ENCODE assay signal across 12 mouse cellular contexts in the genomic region with DNA sequence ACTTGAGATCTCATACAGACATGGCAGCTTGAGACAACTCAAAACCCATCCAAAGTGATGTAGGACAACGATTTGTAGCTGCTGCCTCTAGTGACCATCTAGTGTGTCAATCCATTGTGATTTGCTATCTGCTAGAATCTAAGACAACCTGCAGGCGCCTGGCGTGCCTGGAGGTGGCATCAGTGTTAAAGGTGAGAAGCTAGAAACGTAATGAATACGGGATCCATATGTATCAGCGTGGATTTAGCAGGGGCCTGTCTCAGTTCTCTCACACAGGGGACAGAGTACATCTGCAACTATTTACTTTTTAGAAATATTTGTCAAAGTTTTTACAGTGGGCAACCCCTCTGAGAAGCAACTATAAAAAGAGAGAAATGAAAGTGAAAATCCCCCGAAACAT. TPM values are rescaled to one million over a fixed set of nuclear protein-coding genes. Genes with fewer than 3 reads are reported as not detected.
DNase-seq lines count a peak whose midpoint lies in the region; TF ChIP-seq lines count a peak whose summit lies in the region.
"Had no signal": no experiment of that assay in that cellular context is flagged by ENCODE, and none has a peak within 500 bp of the region (broad histone marks: within the 10 kb centered on the region; RNA-seq: fewer than 3 reads in every experiment).

No protein-coding gene starts in this region.

- WGBS in small intestine, adult 2 months = 22% methylated on average over 7 of the region's 7 CpGs

- H3K27ac ChIP-seq in small intestine, adult 2 months (ENCODE audit: insufficient read depth, low read depth, low read length) = no peak overlapping the region
- H3K27ac ChIP-seq: kidney, embryonic 15.5 days; midbrain, embryonic 10.5 days had no signal

- TF ChIP-seq POLR2A in small intestine, adult 2 months (IDR thresholded peaks at IDR 0.05; ENCODE audit: low read depth, low read length) = no peak

- H3K36me3 ChIP-seq in small intestine, adult 2 months (ENCODE audit: control insufficient read depth, insufficient read depth, low read length) = no peaks in the 10 kb centered on the region
- H3K36me3 ChIP-seq: heart, embryonic 12.5 days; kidney, embryonic 15.5 days; midbrain, embryonic 10.5 days had no signal

- H3K4me1 ChIP-seq in small intestine, adult 2 months (ENCODE audit: control insufficient read depth, insufficient read depth, insufficient read length, low read length) = no peaks in the 10 kb centered on the region

- no peak overlapping the region for H3K4me3 ChIP-seq in small intestine, adult 2 months (ENCODE audit: low read depth, low read length)
- H3K4me3 ChIP-seq: erythroblast, embryonic 14.5 days; heart, embryonic 12.5 days; kidney, embryonic 15.5 days; midbrain, embryonic 10.5 days had no signal

- DNase-seq in kidney, postnatal 4 days = peak; percentile 46 to 62
- no peak for DNase-seq in kidney, postnatal 36 days
- peak; percentile 38 for DNase-seq in CD4-positive helper T cell, adult 2 months (ENCODE audit: low read depth, low spot score)
- DNase-seq in R1 (ENCODE audit: low read depth, low spot score) = peak; percentile 10
- no peak for DNase-seq in gastrocnemius, adult 8-10 months (ENCODE audit: low spot score in 2 of 2)
- no peak for DNase-seq in layer of hippocampus, postnatal 10 days (ENCODE audit: low spot score in 2 of 2)
- DNase-seq: cerebellum, adult 18-20 months had no signal

- H3K27me3 ChIP-seq in small intestine, adult 2 months (ENCODE audit: control insufficient read depth, insufficient read depth, low read length) = no peaks in the 10 kb centered on the region
- H3K27me3 ChIP-seq: heart, embryonic 12.5 days; kidney, embryonic 15.5 days had no signal

- peak; percentile 22; the same call in 1 of the 2 replicates for TF ChIP-seq CTCF in small intestine, adult 2 months (IDR thresholded peaks at IDR 0.05; ENCODE audit: extremely low read depth, insufficient read length, insufficient replicate concordance, low read depth, low read length)

RNA-seq across cellular contexts. Expression of gene Cenpf, which starts 15.3 kb away (rescaled TPM):
- 0.66 and 1.1 TPM in 2 replicates for polyA plus RNA-seq in small intestine, adult 2 months (2012; rRNA removed)
- total RNA-seq in gastrocnemius, adult 8-10 months (2022) = under 1 TPM in 3 of 4 experiments, not detected in 1; 0.02 to 0.36 (median 0.11) TPM
- total RNA-seq in layer of hippocampus, postnatal 10 days (2021) = 1 to 10 TPM; 4.5 to 5.9 TPM

RNA-seq across cellular contexts. Expression of gene Ptpn14, which starts 24.9 kb away (rescaled TPM):
- polyA plus RNA-seq in small intestine, adult 2 months (2012; rRNA removed) = 2.5 and 3.4 TPM in 2 replicates
- total RNA-seq in gastrocnemius, adult 8-10 months (2022) = 10 to 100 TPM; 11.1 to 14.7 (median 13.3) TPM
- total RNA-seq in layer of hippocampus, postnatal 10 days (2021) = 10 to 100 TPM; 10.3 to 10.8 TPM
- polyA plus RNA-seq: erythroblast, embryonic 14.5 days had no signal

Comparison
In these comparisons a context has a peak if more than half of its experiments do, and no peak if none do; other contexts are left out.
1. DNase-seq: peak in kidney, postnatal 4 days (2 of 2), CD4-positive helper T cell, adult 2 months (single experiment) and R1 (single experiment); none in kidney, postnatal 36 days (0 of 2), gastrocnemius, adult 8-10 months (0 of 2) and layer of hippocampus, postnatal 10 days (0 of 2).
2. RNA of gene Cenpf, which starts 15.3 kb away (total RNA-seq): 4.5 to 5.9 TPM in layer of hippocampus, postnatal 10 days; 0.02 to 0.36 TPM in gastrocnemius, adult 8-10 months; every median in the first group is over 4 times any median in the second.